Mouse (Mus musculus) retina, adult 2 months (tissue): ENCODE results near the gene Adgrg3.
"Not testable (repeated sequence)": the region's sequence is repeated elsewhere in the genome, so short reads cannot be mapped to it uniquely, and the experiment has no call there.

Experiments used
- DNase-seq: peaks from one replicate; pipeline ENCODE4 v3.0.0-alpha.2; 2012; ENCODE audit warnings: low read depth, low spot score

Gene Adgrg3

DNA sequence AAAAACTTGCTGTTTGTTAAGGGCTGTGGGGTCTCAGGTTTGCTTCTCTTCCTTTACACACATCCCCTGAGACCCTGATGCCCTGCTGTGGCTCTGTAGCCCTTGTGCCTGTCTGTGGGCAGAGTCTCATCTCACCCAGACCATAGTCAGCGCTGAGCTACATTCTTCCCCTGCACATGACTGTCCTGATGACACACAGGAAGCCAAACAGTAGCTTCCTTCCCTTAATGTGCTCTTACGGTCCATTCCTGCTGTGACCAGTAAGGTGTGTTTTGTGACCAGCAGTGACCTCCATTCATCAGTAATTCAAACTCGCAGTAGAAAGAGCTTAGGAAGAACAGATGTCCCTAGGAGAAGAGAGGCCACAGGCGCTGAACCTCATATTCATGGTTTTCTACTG, 6.9 kb downstream of the Adgrg3 start:
- DNase-seq: no peak

DNA sequence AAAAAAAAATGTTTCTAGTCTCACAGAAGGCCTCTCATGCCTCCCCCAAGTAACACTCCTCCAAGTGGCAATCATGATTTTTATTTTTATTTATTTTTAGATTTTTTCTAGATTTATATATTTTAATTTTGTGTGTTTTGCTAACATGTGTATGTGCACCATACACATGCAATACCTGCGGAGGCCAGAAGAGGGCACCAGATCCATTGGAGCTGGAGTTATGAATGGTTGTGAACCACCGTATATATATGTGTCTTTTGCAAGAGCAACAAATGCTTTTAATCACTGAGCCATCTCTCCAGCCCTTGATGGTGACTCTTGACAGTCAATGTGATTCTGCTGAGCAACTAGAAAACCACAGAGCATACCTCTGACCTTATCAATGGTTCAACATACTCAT, 7.9 kb downstream of the Adgrg3 start:
- DNase-seq: no peak

DNA sequence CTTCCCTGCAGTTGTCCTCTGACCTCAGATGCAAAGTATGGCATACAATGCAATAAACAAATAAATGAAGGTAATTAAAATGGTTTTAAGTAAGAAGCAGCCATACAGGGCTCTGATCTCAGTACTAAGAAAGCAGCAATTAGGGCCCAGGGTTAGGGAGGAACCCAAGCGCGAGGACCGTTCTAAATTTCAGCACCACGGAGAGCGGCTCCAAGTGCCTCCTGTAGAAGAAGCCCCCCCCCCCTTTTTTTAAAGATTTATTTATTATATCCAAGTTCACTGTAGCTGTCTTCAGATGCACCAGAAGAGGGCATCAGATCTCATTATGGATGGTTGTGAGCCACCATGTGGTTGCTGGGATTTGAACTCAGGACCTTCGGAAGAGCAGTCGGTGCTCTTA, 10.9 kb downstream of the Adgrg3 start:
- DNase-seq: not testable (repeated sequence)

DNA sequence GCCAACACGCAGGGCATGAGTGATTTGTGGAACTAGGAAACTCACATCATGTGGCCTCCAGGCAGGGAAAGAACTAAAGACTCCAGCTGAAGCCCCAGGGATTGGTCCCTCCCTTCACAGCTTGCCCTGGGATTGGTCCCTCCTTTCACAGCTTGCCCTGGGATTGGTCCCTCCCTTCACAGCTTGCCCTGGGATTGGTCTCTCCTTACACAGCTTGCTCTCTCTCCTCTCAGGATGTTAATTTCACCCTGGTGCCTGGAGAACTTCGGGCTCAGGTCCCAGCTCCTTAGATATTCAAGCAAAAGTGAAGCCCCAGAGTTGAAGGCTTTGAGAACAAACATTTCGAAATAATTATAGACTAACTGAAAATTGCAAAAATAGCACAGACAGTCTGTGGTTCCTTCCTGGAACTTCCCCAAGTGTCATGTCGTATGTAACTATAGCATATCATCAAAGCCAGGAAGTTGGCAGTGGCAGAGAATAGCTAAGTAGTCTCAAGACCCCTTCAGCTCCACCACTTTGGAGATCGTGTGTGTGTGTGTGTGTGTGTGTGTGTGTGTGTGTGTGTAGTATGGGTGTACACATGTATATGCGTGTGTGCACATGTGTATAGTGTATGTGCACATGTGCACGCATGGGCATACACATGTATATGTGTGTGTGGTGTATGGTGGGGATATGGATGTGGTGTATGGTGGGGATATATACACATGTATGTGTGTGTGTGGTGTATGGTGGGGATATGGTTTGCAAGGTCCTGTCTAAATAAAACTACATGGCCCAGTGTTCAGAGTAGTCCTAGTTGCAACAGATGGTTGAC, 19.8 kb downstream of the Adgrg3 start:
- DNase-seq: no peak

DNA sequence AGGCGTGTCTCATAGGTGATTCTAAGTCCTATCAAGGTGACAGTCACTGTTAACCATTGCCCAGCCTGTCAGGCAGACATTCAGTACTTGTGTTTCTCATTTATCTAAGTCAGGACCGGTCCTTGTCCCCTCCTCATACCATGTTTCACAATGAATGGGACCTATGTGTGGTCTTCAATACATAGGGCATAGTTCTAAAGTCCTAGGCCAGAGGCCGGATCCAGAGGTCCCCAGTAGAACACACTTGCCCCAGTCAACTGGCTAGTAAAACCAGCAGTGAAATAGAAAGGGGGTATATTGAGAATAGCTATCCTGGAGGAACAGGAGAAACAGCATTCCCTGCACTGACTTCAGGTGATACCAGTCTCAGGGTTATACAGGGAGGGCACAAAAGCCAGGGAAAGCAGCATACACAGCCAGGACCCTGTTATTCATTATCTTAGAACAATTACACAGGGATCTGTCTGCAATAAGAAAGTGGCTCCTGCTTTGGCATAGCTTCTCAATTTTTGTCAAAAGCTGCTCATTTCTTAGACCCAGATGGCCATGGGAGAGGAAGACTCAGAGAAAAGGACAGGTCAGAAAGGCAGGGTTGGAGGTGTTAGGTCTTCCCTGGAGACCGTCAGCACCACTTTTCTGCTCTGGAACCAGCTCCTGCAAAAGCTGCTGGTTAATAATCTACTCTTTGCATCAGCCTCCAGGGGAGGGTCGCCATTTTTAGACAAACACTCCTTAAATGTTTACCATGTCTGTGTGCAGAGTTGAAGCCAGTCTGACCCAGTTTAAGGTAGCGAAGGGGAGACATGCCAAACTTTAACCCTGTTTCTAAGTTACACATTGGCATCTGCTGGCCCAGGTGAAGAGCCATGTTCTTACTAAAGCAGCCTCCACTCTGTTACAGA, 24.6 kb downstream of the Adgrg3 start:
- DNase-seq: no peak

DNA sequence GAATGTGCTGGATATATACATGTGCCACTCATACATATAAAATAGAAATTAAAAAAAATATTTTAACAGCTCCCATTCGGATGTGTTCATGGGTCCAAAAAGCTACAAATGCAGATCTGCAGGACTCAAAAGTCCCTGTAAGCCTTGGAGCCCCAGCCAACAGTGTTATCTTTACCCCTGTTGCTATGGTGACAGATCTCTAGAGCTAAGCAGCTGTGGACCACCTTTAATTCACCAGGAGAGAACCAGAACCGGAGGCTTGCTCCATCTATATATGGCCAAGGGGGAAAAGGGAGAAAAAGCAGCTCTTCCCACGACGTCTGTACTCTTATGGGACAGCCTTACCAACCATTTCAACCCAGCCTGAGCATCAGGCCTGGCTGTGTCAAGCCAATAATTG, 27.3 kb downstream of the Adgrg3 start:
- no peak for DNase-seq

DNA sequence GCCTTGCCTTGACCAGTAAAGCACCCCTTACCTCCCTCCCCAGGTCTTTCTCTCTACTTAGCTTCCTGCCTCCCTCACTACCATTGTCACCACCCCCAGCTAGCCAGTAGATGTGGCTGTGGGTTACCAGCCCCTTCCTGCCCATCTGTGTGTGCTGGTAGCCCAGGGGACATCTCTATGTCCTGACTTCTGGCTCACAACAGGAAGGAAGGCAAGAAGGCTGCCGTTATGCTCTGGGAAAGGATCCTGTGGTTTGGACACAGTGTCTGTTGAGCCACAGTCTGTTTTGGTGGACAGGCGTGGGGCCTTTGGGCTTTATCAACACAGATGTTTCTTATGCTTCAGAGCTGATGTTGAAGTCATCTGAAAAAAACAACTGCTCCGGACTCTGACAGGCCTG, 29.5 kb downstream of the Adgrg3 start:
- no peak for DNase-seq

DNA sequence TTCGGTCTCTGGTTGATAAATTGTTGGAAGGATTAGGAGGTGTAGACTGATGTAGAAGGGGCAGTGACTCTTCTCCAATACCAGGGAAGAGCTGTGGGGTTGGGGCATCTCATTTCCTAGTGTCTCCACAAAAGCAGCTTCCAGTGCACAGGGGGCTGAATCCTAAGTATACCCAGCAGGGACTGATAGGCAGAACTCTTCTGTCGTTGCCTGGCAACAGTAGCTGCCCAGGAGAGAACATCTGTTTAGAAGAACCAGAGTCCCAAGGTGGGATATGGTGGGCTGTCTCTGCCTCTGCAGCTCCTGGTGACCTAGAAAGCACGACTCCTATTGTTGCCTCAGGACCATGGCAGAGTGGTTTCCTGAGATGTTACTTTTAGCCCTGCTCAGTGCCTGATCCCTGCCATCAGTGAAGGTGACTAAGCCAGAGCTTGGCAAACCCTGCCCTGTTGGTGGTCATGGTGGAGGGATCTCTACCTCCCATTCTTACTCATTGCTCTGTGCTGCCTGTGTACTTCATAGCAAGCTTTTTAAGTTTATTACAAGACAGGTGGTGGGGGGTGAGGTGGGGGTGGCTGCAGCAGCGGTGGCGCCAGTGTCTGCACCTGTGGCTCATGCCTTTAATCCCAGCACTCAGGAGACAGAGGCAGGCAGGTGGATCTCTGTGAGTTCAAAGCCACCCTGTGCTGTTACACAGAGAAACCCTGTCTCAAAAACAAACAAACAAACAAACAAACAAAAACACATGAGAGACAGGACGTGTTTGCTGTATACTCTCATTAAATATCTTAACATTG, 30.6 kb downstream of the Adgrg3 start:
- DNase-seq: no peak

DNA sequence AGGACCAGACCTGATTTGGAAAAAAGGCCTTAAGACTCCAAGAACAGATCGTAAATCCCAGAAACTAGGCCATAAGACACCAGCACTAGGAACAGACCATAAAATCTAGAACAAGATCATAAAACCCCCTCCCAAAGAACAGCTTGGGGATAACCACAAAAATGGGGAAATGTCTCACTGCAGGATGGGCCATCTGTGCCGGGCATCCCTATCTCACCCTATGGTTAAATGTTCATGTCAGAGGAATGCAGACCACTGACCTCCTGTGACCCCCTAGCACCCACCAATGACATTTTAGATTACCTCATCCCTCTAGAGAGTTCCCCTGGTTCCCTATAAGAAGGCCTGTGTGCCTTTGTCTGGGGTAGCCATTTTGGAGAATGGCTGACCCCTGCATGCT, 32.1 kb downstream of the Adgrg3 start:
- no peak for DNase-seq

DNA sequence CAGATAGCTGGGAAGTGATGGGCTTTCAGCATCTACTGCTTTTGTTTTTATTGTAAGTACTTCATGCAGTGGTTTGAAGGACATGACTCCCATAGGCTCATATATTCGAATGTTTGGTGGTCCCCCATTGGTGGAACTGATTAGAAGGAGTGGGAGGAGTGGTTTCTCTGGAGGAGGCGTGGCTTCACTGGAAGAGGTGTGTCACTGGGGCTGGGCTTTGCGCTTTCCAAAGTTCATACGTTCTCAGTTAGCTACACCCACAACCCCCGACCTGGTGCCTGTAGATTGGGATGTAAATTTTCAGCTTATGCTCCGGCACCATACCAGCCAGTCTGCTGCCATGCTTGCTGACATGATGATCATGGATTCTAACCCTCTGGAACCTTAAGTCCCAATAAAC, 36.9 kb downstream of the Adgrg3 start:
- DNase-seq: no peak

DNA sequence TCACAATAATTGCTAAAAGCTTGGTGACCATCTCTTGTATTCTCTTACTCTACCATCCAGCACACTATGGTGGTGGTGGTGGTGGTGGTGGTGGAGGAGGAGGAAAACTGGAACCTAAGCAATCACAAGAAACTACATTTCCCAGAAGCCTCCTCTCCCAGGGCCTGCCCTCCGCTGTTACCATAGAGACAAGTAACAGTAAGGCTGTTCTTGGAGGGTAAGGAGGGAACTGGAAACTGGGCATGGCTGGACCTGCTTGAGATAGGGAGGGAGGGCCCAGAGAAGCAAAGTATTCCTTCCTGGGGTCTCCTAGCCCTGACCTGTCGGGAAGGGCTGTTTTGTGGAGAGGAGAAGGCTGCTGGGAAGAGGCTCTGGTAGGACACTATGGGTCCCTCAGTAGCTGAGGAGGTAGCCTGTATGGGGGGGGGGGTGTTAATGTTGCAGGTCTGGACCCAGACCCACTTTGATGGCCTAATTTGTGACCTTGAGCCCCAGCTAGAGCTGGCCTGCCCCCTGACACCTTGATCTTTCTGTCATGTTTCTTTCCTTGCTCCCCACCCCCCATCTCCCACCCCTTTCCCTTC, 37.5 kb downstream of the Adgrg3 start, which contains the start of gene Drc7:
Gene Drc7 (plus strand): TSS at position 177 of the 584 bp plus-strand sequence.
- DNase-seq: no peak

DNA sequence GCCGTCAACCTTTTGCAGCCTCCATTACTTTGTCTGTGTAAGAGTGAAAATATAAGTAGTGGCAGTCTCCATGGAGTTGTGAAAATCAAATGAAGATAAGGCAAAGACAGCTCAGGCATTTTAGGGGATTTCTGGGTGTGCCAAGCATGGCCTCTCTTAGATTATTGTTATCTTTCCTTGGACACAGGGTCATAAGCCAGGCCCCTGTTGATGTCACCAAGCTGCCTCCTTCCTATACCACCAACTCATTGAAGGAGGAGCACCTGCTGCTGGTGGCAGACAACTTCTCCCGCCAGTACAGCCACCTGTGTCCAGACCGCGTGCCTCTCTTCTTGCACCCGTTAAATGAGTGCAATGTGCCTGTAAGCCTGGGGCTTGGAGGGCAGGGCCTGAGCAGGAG, 38.9 kb downstream of the Adgrg3 start:
- no peak for DNase-seq

DNA sequence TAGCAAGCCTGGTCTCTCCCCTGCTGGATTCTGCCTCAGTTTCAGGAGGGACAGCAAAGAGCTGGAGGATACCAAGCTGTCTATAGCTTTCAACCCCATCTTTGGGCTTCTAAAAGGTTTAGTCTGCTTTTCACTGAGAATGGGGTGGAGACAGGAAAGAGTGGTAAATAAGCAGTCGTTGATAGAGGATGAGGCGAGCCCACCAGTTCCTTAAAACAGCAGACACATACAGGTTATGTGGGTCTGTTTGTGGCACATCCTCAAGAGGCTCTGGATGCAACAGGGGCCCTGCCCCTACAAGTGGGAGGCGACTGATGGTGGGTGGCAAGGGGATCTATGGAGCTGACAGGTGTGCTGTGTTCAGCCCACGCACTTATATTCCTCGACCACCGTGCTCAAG, 41.2 kb downstream of the Adgrg3 start:
- no peak for DNase-seq

DNA sequence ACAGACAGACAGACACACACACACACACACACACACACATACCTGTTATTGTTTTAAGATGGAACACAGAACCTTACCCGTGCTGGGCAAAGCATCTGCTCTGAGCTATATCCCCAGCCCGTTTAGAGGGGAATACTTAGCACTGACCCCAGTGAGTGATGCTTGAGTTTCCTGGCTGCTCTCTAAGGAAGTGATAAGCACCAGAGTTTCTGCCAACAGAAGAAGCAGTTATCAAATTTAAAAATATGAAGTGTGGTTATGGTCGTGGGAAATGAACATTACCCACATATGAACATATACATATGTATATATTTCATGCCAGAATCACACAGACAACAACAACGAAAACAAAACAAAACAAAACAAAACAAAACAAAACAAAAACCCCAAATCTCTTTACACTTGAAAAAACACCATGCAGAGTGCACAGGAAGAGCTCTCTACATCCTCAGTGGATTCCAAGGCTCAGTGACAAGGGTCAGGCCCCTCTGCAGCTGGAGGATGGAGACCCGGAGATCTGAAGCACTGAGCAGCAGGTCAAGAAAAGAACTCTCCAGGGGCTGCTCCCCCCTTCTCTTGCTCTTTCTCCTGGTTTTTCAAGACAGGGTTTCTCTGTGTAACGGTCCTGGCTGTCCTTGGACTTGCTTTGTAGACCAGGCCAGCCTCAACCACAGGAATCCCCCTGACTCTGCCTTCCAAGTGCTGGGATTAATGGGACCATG, 42.5 kb downstream of the Adgrg3 start:
- no peak for DNase-seq

DNA sequence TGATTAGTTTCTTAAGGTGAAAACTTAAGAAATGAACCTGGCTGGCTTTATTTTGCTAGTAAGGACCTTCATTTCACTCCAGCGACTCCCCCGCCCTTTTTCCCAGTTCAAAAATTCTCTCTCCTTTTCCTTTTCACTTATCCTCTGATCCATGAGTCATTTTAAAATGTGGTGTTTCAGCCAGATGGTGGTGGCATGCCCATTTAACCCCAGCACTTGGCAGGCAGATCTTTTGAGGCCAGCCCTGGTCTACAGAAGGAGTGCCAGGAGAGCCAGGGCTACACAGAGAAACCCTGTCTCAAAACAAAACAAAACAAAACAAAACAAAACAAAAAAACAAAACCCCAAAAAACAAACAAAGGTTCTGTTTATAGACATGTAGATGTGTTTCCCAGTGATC, 47.0 kb downstream of the Adgrg3 start:
- no peak for DNase-seq

DNA sequence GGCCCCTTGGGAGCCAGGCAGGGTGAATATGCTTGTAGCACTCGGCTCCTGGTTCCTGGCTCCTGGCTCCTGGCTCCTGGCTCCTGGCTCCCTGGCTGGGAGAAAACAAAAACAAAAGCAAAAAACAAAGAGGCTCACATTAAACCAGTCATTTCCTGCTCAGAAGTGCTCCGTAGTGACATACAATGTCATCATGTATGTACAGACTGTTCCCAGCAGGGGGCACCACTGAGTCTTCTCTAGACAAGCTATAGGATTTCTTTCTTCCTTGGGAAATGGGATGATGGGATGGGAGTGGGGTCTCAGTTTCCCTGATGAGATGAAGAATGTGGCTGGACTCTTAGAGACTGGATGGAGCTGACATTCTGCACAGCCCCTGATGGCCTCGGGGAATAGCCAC, 50.1 kb downstream of the Adgrg3 start:
- DNase-seq: peak; percentile 22

DNA sequence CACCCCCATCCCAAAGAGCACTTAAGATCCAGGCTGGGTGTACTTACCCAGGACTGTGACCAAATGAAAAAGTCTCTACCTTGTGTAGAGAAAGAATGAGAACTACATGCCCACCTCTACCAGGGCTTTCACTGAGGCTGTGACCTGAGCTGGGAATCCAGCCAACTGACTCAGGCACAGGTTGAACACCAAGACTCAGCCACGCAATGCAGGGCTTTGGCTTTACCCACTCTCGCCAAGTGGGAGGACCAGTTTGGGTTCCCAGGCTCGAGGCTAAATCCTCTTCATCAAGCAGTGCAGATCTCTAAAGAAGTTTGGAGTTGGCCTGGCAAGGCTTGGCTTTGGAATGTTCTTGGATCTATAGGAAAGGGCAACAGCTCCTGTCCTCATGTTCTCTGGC, 58.0 kb downstream of the Adgrg3 start:
- DNase-seq: no peak

DNA sequence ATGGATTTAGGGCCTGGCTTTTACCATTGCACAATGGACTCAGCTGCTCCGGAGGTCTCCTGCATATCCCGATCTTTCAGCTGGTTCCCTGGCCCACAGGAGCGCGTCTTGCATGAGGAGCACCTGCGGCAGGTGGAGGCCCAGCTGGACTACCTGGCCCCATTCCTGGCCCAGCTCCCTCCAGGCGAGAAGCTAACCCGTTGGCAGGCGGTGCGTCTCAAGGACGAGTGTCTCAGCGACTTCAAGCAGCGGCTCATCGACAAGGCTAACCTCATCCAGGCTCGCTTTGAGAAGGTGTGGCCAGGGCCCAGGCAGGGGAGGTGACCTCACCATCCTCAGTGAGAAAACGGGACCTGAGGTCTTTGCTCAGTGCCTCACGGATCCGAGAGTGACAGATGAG, 58.7 kb downstream of the Adgrg3 start:
- no peak for DNase-seq

DNA sequence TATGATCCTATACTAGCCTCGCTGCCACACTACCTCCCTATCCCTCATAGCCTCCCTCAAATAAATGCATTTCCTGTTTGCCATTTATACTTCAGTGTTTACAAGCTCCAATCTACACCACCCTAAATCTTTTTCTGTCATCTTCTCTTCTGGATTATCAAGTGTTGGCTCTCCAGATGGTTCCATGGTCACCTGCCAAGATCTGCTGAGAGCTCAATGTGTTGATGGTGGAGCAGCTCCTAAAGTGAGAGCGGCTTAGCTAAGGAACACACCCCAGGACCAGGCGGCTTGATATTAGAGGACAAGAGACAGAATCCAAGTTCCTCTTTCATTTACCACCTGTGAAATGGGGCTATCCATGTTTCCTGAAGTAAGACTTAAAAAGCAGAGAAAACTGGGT, 60.6 kb downstream of the Adgrg3 start:
- no peak for DNase-seq

DNA sequence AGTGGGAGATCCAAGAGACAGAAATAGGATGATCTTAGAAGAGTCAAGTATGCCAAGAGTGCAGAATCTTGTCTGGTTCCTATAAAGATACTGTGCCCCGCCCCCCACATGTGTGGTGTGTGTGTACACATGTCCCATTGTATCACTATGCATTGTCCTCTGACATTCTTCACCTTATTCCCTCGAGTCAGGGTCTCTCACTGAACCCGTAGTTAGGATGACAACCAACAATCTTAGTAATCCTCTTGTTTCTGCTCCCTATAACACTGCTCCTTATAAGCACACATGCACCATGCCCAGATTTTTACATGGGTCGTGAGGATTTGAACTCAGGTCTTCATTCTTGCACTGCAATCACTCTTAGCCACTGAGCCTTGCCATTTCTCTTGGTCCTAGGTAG, 61.8 kb downstream of the Adgrg3 start:
- no peak for DNase-seq
